Mouse (Mus musculus): ENCODE data around the gene Zbtb17. TPM values are rescaled to one million over a fixed set of nuclear protein-coding genes. Genes with fewer than 3 reads are reported as not detected.

Gene Zbtb17
- polyA plus RNA-seq, 1 experiment from 2014 or later: 58.6 TPM

Other genes with a start within 250 kb of the Zbtb17 start
- 6.5 and 7.0 TPM in 2 replicates for gene Rsg1, start 230.7 kb upstream of the Zbtb17 start, polyA plus RNA-seq (2016; fragmentation: Nextera tagmentation; extraction: Ambion mirVana)
- gene Arhgef19, start 205.2 kb upstream of the Zbtb17 start, polyA plus RNA-seq (2016; fragmentation: Nextera tagmentation; extraction: Ambion mirVana): 1.9 and 2.6 TPM in 2 replicates
- gene Epha2, start 143.4 kb upstream of the Zbtb17 start, polyA plus RNA-seq (2016; fragmentation: Nextera tagmentation; extraction: Ambion mirVana): 1.9 and 2.0 TPM in 2 replicates
- gene Fam131c, start 76.4 kb upstream of the Zbtb17 start, polyA plus RNA-seq (2016; fragmentation: Nextera tagmentation; extraction: Ambion mirVana): 1.00 and 1.1 TPM in 2 replicates
- not detected in 2 replicates for gene Clcnka, start 45.9 kb upstream of the Zbtb17 start, polyA plus RNA-seq (2016; fragmentation: Nextera tagmentation; extraction: Ambion mirVana)
- not detected in 2 replicates for gene Clcnkb, start 28.6 kb upstream of the Zbtb17 start, polyA plus RNA-seq (2016; fragmentation: Nextera tagmentation; extraction: Ambion mirVana)
- gene Hspb7, start 23.9 kb upstream of the Zbtb17 start, polyA plus RNA-seq (2016; fragmentation: Nextera tagmentation; extraction: Ambion mirVana): not detected in 2 replicates
- gene Srarp, start 8.5 kb upstream of the Zbtb17 start, polyA plus RNA-seq (2016; fragmentation: Nextera tagmentation; extraction: Ambion mirVana): not detected in 2 replicates
- gene Spen, start 93.9 kb downstream of the Zbtb17 start, polyA plus RNA-seq (2016; fragmentation: Nextera tagmentation; extraction: Ambion mirVana): 20.3 and 20.9 TPM in 2 replicates
- gene Fblim1, start 161.4 kb downstream of the Zbtb17 start, polyA plus RNA-seq (2016; fragmentation: Nextera tagmentation; extraction: Ambion mirVana): 17.3 and 19.8 TPM in 2 replicates
- 0.09 and 0.33 TPM in 2 replicates for gene Tmem82, start 174.0 kb downstream of the Zbtb17 start, polyA plus RNA-seq (2016; fragmentation: Nextera tagmentation; extraction: Ambion mirVana)
- not detected in 2 replicates for gene Slc25a34, start 179.2 kb downstream of the Zbtb17 start, polyA plus RNA-seq (2016; fragmentation: Nextera tagmentation; extraction: Ambion mirVana)
- gene Plekhm2, start 220.2 kb downstream of the Zbtb17 start, polyA plus RNA-seq (2016; fragmentation: Nextera tagmentation; extraction: Ambion mirVana): 5.2 and 6.6 TPM in 2 replicates
- gene Rsc1a1, start 240.9 kb downstream of the Zbtb17 start, polyA plus RNA-seq (2016; fragmentation: Nextera tagmentation; extraction: Ambion mirVana): 0.31 and 1.0 TPM in 2 replicates